Mouse (Mus musculus): ENCODE measurements around the gene Gm44503. TPM values are rescaled to one million over a fixed set of nuclear protein-coding genes. Genes with fewer than 3 reads are reported as not detected.

The Gm44503 gene
- polyA plus RNA-seq (2014; fragmentation: Nextera tagmentation; extraction: Ambion mirVana) = not detected in 2 replicates

- Histone ChIP-seq H3K27ac (replicated peaks in 1 of 2; ENCODE audit: control insufficient read depth in 1 of 2, insufficient read depth in 1 of 2, low read depth in 2 of 2, low read length in 2 of 2) (0 out of 4 replicates have a peak within 1 kb of the TSS, but pooled peaks of 1 of the 2 experiments have one; percentile 14), H3K4me3 (ENCODE audit: control insufficient read depth in 1 of 2, insufficient read depth in 1 of 2, low read depth in 1 of 2, low read length in 2 of 2) (peak within 1 kb of the TSS; percentile 56 to 87), H3K4me2 (ENCODE audit: low read length) (peak within 1 kb of the TSS; percentile 67), H3K9ac (ENCODE audit: low read length) (peak within 1 kb of the TSS; percentile 63), H3K9me3 (ENCODE audit: control insufficient read depth, low read length) (no peaks in the 10 kb centered on the region), H3K36me3 (ENCODE audit: control insufficient read depth, insufficient read depth, low read length) (no peaks in the 10 kb centered on the region), H3K4me1 (ENCODE audit: control insufficient read depth in 2 of 2, insufficient read depth in 2 of 2, low read length in 2 of 2) (peaks cover 0 to 4% of the 10 kb centered on the region in 2 experiments; a peak in 1 of 4 replicates), H3K27me3 (ENCODE audit: control insufficient read depth, insufficient read depth, low read length) (no peaks in the 10 kb centered on the region)
- 1% methylated on average over 43 of the region's 43 CpGs for WGBS
- peak; percentile 57 for ATAC-seq (ENCODE audit: insufficient number of reproducible peaks, insufficient read depth, low FRiP score, low read depth)
Measured at GRCm38 (mm10) chr9:72958521-72959450, at the start of gene Gm44503, which contains the start of gene Dyx1c1. Gm44503 (plus strand) TSS chr9:72958852. Dyx1c1 (plus strand) TSS chr9:72958785.

DNA sequence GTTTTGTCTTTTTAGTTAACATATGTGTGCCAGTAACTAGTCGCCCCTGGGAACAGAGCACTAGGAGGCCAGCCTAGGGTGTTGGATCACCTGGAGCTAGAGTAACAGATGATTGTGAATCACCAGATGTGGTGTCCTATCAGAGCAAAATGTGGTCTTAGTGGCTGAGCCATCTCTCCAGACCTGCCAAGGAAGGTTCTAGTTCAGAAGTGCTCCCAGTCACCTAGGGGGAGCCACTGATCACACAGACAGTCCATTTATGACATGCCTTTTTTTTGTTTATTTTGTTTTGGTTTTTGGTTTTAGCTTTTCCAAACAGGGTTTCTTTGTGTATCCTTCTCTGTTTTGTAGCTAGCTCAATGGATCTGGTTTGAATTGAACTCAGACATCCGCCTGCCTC lies 47.3 kb upstream of the Gm44503 start:
- Histone ChIP-seq H3K27me3 (ENCODE audit: control insufficient read depth, insufficient read depth, low read length) (no peaks in the 10 kb centered on the region), H3K27ac (replicated peaks in 1 of 2; ENCODE audit: control insufficient read depth in 1 of 2, insufficient read depth in 1 of 2, low read depth in 2 of 2, low read length in 2 of 2) (no peak overlapping the region), H3K9ac (ENCODE audit: low read length) (no peak overlapping the region), H3K9me3 (ENCODE audit: control insufficient read depth, low read length) (no peaks in the 10 kb centered on the region), H3K4me1 (ENCODE audit: control insufficient read depth in 2 of 2, insufficient read depth in 2 of 2, low read length in 2 of 2) (no peaks in the 10 kb centered on the region), H3K4me2 (ENCODE audit: low read length) (no peak overlapping the region), H3K36me3 (ENCODE audit: control insufficient read depth, insufficient read depth, low read length) (peaks cover 16% of the 10 kb centered on the region), H3K4me3 (ENCODE audit: control insufficient read depth in 1 of 2, insufficient read depth in 1 of 2, low read depth in 1 of 2, low read length in 2 of 2) (no peak overlapping the region)
- ATAC-seq (ENCODE audit: insufficient number of reproducible peaks, insufficient read depth, low FRiP score, low read depth) = no peak
- whole genome bisulfite sequencing = 90% methylated on average over 2 of the region's 2 CpGs

GRCm38 (mm10) chr9:72913551-72913950 lies 45.1 kb upstream of the Gm44503 start:
- Histone ChIP-seq H3K9ac (ENCODE audit: low read length) (no peak overlapping the region), H3K27ac (replicated peaks in 1 of 2; ENCODE audit: control insufficient read depth in 1 of 2, insufficient read depth in 1 of 2, low read depth in 2 of 2, low read length in 2 of 2) (no peak overlapping the region)

DNA sequence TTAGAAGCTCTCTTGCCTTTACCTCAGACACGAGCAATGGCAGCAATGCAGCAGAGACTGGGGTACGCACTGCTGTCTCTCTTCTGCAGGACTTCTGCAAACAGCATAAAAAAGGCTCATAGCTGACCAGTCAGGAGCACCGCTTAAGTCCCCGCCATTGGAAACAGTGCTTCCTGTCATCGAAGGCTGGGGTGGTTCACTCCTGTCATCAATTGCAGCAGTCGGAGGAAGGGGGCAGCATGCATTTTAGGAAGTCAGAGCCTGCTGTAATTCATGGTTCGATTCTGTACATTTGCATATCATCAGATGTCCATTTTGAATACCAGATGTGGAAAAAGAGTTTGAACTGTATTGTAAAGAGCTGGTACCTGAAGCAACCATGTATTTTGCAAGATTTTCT lies 42.9 kb upstream of the Gm44503 start:
- no peak overlapping the region for H3K4me2 ChIP-seq (ENCODE audit: low read length)
- 38% methylated on average over 7 of the region's 7 CpGs for WGBS
- peaks cover 9% of the 10 kb centered on the region; the same call in 1 of the 2 replicates for H3K36me3 ChIP-seq (ENCODE audit: control insufficient read depth, insufficient read depth, low read length)
- 0 out of 4 replicates have a peak, but pooled peaks cover 0 to 5% of the 10 kb centered on the region in 2 experiments for H3K4me1 ChIP-seq (ENCODE audit: control insufficient read depth in 2 of 2, insufficient read depth in 2 of 2, low read length in 2 of 2)
- no peak overlapping the region for H3K27ac ChIP-seq (replicated peaks in 1 of 2; ENCODE audit: control insufficient read depth in 1 of 2, insufficient read depth in 1 of 2, low read depth in 2 of 2, low read length in 2 of 2)
- no peak overlapping the region for H3K9ac ChIP-seq (ENCODE audit: low read length)
- H3K27me3 ChIP-seq (ENCODE audit: control insufficient read depth, insufficient read depth, low read length) = no peaks in the 10 kb centered on the region
- no peak overlapping the region for H3K4me3 ChIP-seq (ENCODE audit: control insufficient read depth in 1 of 2, insufficient read depth in 1 of 2, low read depth in 1 of 2, low read length in 2 of 2)
- no peaks in the 10 kb centered on the region for H3K9me3 ChIP-seq (ENCODE audit: control insufficient read depth, low read length)
- ATAC-seq (ENCODE audit: insufficient number of reproducible peaks, insufficient read depth, low FRiP score, low read depth) = no peak

More at GRCm38 (mm10) chr9:72913551-72913950, 45.1 kb upstream of the Gm44503 start:
- H3K4me1 ChIP-seq (ENCODE audit: control insufficient read depth in 2 of 2, insufficient read depth in 2 of 2, low read length in 2 of 2) = no peaks in the 10 kb centered on the region
- no peak for ATAC-seq (ENCODE audit: insufficient number of reproducible peaks, insufficient read depth, low FRiP score, low read depth)
- no peaks in the 10 kb centered on the region for H3K27me3 ChIP-seq (ENCODE audit: control insufficient read depth, insufficient read depth, low read length)
- WGBS = 69% methylated on average over 6 of the region's 6 CpGs
- H3K4me3 ChIP-seq (ENCODE audit: control insufficient read depth in 1 of 2, insufficient read depth in 1 of 2, low read depth in 1 of 2, low read length in 2 of 2) = no peak overlapping the region
- peaks cover 10% of the 10 kb centered on the region for H3K36me3 ChIP-seq (ENCODE audit: control insufficient read depth, insufficient read depth, low read length)
- H3K9me3 ChIP-seq (ENCODE audit: control insufficient read depth, low read length) = no peaks in the 10 kb centered on the region
- no peak overlapping the region for H3K4me2 ChIP-seq (ENCODE audit: low read length)

GRCm38 (mm10) chr9:72923068-72923467 lies 35.6 kb upstream of the Gm44503 start:
- Histone ChIP-seq H3K27me3 (ENCODE audit: control insufficient read depth, insufficient read depth, low read length) (peaks cover 11% of the 10 kb centered on the region), H3K9me3 (ENCODE audit: control insufficient read depth, low read length) (no peaks in the 10 kb centered on the region), H3K9ac (ENCODE audit: low read length) (no peak overlapping the region), H3K4me3 (ENCODE audit: control insufficient read depth in 1 of 2, insufficient read depth in 1 of 2, low read depth in 1 of 2, low read length in 2 of 2) (no peak overlapping the region), H3K4me1 (ENCODE audit: control insufficient read depth in 2 of 2, insufficient read depth in 2 of 2, low read length in 2 of 2) (peaks cover 4 to 13% of the 10 kb centered on the region in 2 experiments; a peak in 3 of 4 replicates), H3K36me3 (ENCODE audit: control insufficient read depth, insufficient read depth, low read length) (no peaks in the 10 kb centered on the region), H3K4me2 (ENCODE audit: low read length) (no peak overlapping the region), H3K27ac (replicated peaks in 1 of 2; ENCODE audit: control insufficient read depth in 1 of 2, insufficient read depth in 1 of 2, low read depth in 2 of 2, low read length in 2 of 2) (no peak overlapping the region)
- WGBS = 90% methylated on average over 3 of the region's 3 CpGs
- ATAC-seq (ENCODE audit: insufficient number of reproducible peaks, insufficient read depth, low FRiP score, low read depth) = no peak

DNA sequence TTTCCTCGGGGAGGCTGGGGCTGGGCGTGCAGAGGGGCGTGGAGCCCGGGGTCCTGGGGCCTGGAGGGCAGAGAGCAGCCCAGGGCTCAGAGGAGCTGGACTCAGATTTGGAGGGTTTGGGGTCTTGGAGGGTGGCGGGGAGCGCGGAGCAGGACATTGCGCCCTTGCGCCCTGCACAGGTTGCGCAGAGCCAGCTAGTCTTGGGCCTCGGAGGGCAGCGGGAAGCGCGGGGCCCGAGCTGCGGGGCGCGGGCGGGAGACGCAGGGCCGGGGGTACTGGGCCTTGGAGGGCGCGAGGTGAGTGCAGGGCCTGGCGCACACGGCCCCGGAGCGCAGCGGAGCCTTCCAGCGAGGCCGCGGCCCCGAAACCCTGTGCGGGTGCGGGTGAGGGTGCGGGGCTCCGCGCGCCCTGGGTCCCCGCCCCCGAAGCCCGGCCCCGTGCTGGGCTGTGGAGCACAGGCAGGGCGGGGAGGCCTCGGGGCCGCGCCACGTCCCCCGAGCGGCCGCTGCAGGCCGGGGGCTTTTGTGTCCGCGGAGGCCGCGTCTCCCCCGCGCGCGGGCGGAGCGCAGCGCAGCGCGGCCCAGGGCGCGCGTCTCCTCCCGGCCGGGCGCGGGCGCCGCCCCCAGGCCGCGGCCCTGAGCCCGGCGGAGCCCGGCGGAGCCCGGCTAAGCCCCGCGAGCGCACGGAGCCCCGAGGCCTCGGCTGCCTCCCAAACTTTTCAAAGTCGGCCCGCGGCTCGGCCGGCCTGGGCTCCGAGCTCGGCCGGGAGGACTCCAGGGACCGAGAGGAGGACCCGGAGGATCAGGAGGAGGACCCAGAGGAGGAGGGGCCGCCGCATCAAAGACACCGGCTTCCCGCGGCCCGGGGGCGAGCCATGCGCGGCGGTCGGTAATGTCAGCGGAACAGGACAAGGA lies 33.4 kb upstream of the Gm44503 start, which contains the start of gene Pygo1:
TSS of gene Pygo1 (plus strand) at position 625 of the 914 bp plus-strand sequence.
- Histone ChIP-seq H3K4me3 (ENCODE audit: control insufficient read depth in 1 of 2, insufficient read depth in 1 of 2, low read depth in 1 of 2, low read length in 2 of 2) (peak within 1 kb of the TSS; percentile 61 to 85), H3K9me3 (ENCODE audit: control insufficient read depth, low read length) (no peaks in the 10 kb centered on the region), H3K27me3 (ENCODE audit: control insufficient read depth, insufficient read depth, low read length) (peaks cover 11% of the 10 kb centered on the region), H3K27ac (replicated peaks in 1 of 2; ENCODE audit: control insufficient read depth in 1 of 2, insufficient read depth in 1 of 2, low read depth in 2 of 2, low read length in 2 of 2) (peak within 1 kb of the TSS in 1 of 2 experiments; percentile 64; a peak in 2 of 4 replicates), H3K4me1 (ENCODE audit: control insufficient read depth in 2 of 2, insufficient read depth in 2 of 2, low read length in 2 of 2) (peaks cover 4 to 8% of the 10 kb centered on the region in 2 experiments; a peak in 3 of 4 replicates), H3K36me3 (ENCODE audit: control insufficient read depth, insufficient read depth, low read length) (0 out of 2 replicates have a peak, but pooled peaks cover 5% of the 10 kb centered on the region), H3K4me2 (ENCODE audit: low read length) (peak within 1 kb of the TSS; percentile 97), H3K9ac (ENCODE audit: low read length) (peak within 1 kb of the TSS; percentile 90)
- under 1% methylated on average over 85 of the region's 108 CpGs for WGBS
- peak; percentile 80 for ATAC-seq (ENCODE audit: insufficient number of reproducible peaks, insufficient read depth, low FRiP score, low read depth)

- H3K27ac ChIP-seq (replicated peaks in 1 of 2; ENCODE audit: control insufficient read depth in 1 of 2, insufficient read depth in 1 of 2, low read depth in 2 of 2, low read length in 2 of 2) = no peak overlapping the region
- ATAC-seq (ENCODE audit: insufficient number of reproducible peaks, insufficient read depth, low FRiP score, low read depth) = peak; percentile 38; the same call in 1 of the 2 replicates
Measured at GRCm38 (mm10) chr9:72925935-72926258, 32.8 kb upstream of the Gm44503 start.

More at GRCm38 (mm10) chr9:72925935-72926258, 32.8 kb upstream of the Gm44503 start:
- Histone ChIP-seq H3K4me1 (ENCODE audit: control insufficient read depth in 2 of 2, insufficient read depth in 2 of 2, low read length in 2 of 2) (peaks cover 4 to 8% of the 10 kb centered on the region in 2 experiments; a peak in 3 of 4 replicates), H3K36me3 (ENCODE audit: control insufficient read depth, insufficient read depth, low read length) (0 out of 2 replicates have a peak, but pooled peaks cover 5% of the 10 kb centered on the region), H3K9me3 (ENCODE audit: control insufficient read depth, low read length) (no peaks in the 10 kb centered on the region), H3K27me3 (ENCODE audit: control insufficient read depth, insufficient read depth, low read length) (peaks cover 11% of the 10 kb centered on the region), H3K4me2 (ENCODE audit: low read length) (peak overlapping the region; percentile 97), H3K4me3 (ENCODE audit: control insufficient read depth in 1 of 2, insufficient read depth in 1 of 2, low read depth in 1 of 2, low read length in 2 of 2) (peak overlapping the region; percentile 61 to 85), H3K9ac (ENCODE audit: low read length) (peak overlapping the region; percentile 90)
- 4% methylated on average over 20 of the region's 20 CpGs for WGBS

Measured in heart, embryonic 14.5 days (tissue).